Mouse (Mus musculus) embryonic fibroblast, embryonic 13.5 days (primary cell): ENCODE results near the gene Angptl8.

ENCODE experiments used
- CTCF ChIP-seq: IDR thresholded peaks from 2 replicates; pipeline ENCODE4 v1.5.1; 2011; ENCODE audit warnings: mild to moderate bottlenecking, control low read depth, low read length, moderate library complexity, borderline replicate concordance; ENCODE audit not compliant: insufficient read depth
- POLR2A ChIP-seq: IDR thresholded peaks from 2 replicates; pipeline ENCODE4 v1.6.1; 2011; ENCODE audit warnings: low read depth, mild to moderate bottlenecking, control low read depth, low read length, moderate library complexity

- TF ChIP-seq POLR2A (no peak), CTCF (no peak)
Measured at GRCm38 (mm10) chr9:21853961-21854360, 18.7 kb downstream of the Angptl8 start.
